Comparison of ENCODE assay signal across 12 mouse cellular contexts in genomic region chr5:128537218-128537617, GRCm38 (mm10).
DNase-seq lines count a peak whose midpoint lies in the region; ATAC-seq and TF ChIP-seq lines count a peak whose summit lies in the region.
"Had no signal": no experiment of that assay in that cellular context is flagged by ENCODE, and none has a peak within 500 bp of the region (broad histone marks: within the 10 kb centered on the region; RNA-seq: fewer than 3 reads in every experiment).

No protein-coding gene starts in this region.

- H3K4me3 ChIP-seq in hindbrain, embryonic 10.5 days = peak overlapping the region; percentile 27
- H3K4me3 ChIP-seq in midbrain, embryonic 13.5 days (replicated peaks) = peak overlapping the region; percentile 11; the same call in 1 of the 2 replicates
- no peak overlapping the region for H3K4me3 ChIP-seq in thymus, adult 2 months (ENCODE audit: control insufficient read depth, insufficient read depth, low read length)

- peak overlapping the region; percentile 38 for H3K4me2 ChIP-seq in midbrain, embryonic 13.5 days (replicated peaks)

- H3K36me3 ChIP-seq in hindbrain, embryonic 10.5 days = no peaks in the 10 kb centered on the region
- H3K36me3 ChIP-seq in midbrain, embryonic 13.5 days = no peaks in the 10 kb centered on the region
- no peaks in the 10 kb centered on the region for H3K36me3 ChIP-seq in thymus, adult 2 months (ENCODE audit: control insufficient read depth, insufficient read depth, low read length)

- peaks cover 7% of the 10 kb centered on the region for H3K27me3 ChIP-seq in hindbrain, embryonic 10.5 days (ENCODE audit: insufficient read depth, poor library complexity, severe bottlenecking)
- no peaks in the 10 kb centered on the region for H3K27me3 ChIP-seq in midbrain, embryonic 13.5 days
- H3K27me3 ChIP-seq in thymus, adult 2 months (ENCODE audit: control insufficient read depth, insufficient read depth, low read length) = no peaks in the 10 kb centered on the region

- no peak overlapping the region for H3K9ac ChIP-seq in midbrain, embryonic 13.5 days (replicated peaks)

- H3K9me3 ChIP-seq in hindbrain, embryonic 10.5 days = no peaks in the 10 kb centered on the region
- H3K9me3 ChIP-seq in midbrain, embryonic 13.5 days = no peaks in the 10 kb centered on the region

- 60% methylated on average over 12 of the region's 12 CpGs for WGBS in hindbrain, embryonic 10.5 days
- 64% methylated on average over 12 of the region's 12 CpGs for WGBS in midbrain, embryonic 13.5 days
- WGBS in thymus, adult 2 months = 62% methylated on average over 12 of the region's 12 CpGs

- TF ChIP-seq POLR2A in brain, embryonic 14.5 days (IDR thresholded peaks at IDR 0.05; ENCODE audit: borderline replicate concordance, extremely low read depth, insufficient read depth, insufficient read length, poor library complexity, severe bottlenecking) = no peak
- TF ChIP-seq POLR2A in thymus, adult 2 months (IDR thresholded peaks at IDR 0.05; ENCODE audit: control insufficient read depth, extremely low read depth, insufficient read depth, low read length, poor library complexity) = no peak

- DNase-seq in cerebellum, postnatal 10 days = peak; percentile 28 to 46
- no peak for DNase-seq in cerebellum, postnatal 25 days
- peak; percentile 60 for DNase-seq in brain, embryonic 14.5 days (ENCODE audit: low read depth)
- DNase-seq in hindbrain, embryonic 10.5 days (ENCODE audit: low spot score) = peak; percentile 27
- no peak for DNase-seq in thymus, adult 2 months
- DNase-seq in left cerebral cortex, postnatal 25 days (ENCODE audit: low spot score in 2 of 2) = no peak
- no peak for DNase-seq in adrenal gland, postnatal 4 days (ENCODE audit: low spot score in 2 of 2)
- DNase-seq: cerebellum, adult 18-20 months; kidney, postnatal 36 days; lung, postnatal 4 days; right cerebral cortex, adult 18-20 months had no signal

- intact Hi-C loops in left cerebral cortex, postnatal 25 days (cut with DNase I) = no loop called here

- no peak for TF ChIP-seq CTCF in brain, embryonic 14.5 days (IDR thresholded peaks at IDR 0.05; ENCODE audit: borderline replicate concordance, extremely low read depth, insufficient read depth, insufficient read length)
- TF ChIP-seq CTCF in thymus, adult 2 months (IDR thresholded peaks at IDR 0.05; ENCODE audit: borderline replicate concordance, control insufficient read depth, extremely low read depth, insufficient read depth, low read length, poor library complexity) = no peak

- ATAC-seq in midbrain, embryonic 13.5 days = peak; percentile 34; the same call in 1 of the 2 replicates

- H3K4me1 ChIP-seq in hindbrain, embryonic 10.5 days (replicated peaks) = peaks cover 40% of the 10 kb centered on the region
- peaks cover 27% of the 10 kb centered on the region for H3K4me1 ChIP-seq in midbrain, embryonic 13.5 days (replicated peaks)
- H3K4me1 ChIP-seq in thymus, adult 2 months (replicated peaks; ENCODE audit: control insufficient read depth, insufficient read depth, low read length) = no peaks in the 10 kb centered on the region

- H3K27ac ChIP-seq in hindbrain, embryonic 10.5 days = peak overlapping the region; percentile 71
- no peak overlapping the region for H3K27ac ChIP-seq in midbrain, embryonic 13.5 days
- H3K27ac ChIP-seq in thymus, adult 2 months (ENCODE audit: control insufficient read depth, insufficient read depth, low read length) = no peak overlapping the region

Comparison
In these comparisons a context has a peak if more than half of its experiments do, and no peak if none do; other contexts are left out.
1. DNase-seq: peak in cerebellum, postnatal 10 days (2 of 2), brain, embryonic 14.5 days (single experiment) and hindbrain, embryonic 10.5 days (single experiment); none in cerebellum, postnatal 25 days (0 of 2), thymus, adult 2 months (single experiment), left cerebral cortex, postnatal 25 days (0 of 2) and adrenal gland, postnatal 4 days (0 of 2).